Mouse (Mus musculus): ENCODE results near the gene Mrs2.

GRCm38 (mm10) chr13:24989006-24989405 is 31.2 kb downstream of the Mrs2 start:
- no peak for TF ChIP-seq CTCF (conservative IDR thresholded peaks at IDR 0.05; ENCODE audit: insufficient read depth, insufficient read length, low read depth, low read length)
- TF ChIP-seq POLR2A (IDR thresholded peaks at IDR 0.05; ENCODE audit: low read depth, low read length) = no peak
